Mouse (Mus musculus): Measurements from ENCODE around the gene Rit1. TPM values are rescaled to one million over a fixed set of nuclear protein-coding genes. Genes with fewer than 3 reads are reported as not detected.
"Not testable (repeated sequence)": the region's sequence is repeated elsewhere in the genome, so short reads cannot be mapped to it uniquely, and the experiment has no call there.

Gene Rit1
- total RNA-seq (2021), result 10 to 100 TPM; 49.1 to 49.9 TPM

DNA sequence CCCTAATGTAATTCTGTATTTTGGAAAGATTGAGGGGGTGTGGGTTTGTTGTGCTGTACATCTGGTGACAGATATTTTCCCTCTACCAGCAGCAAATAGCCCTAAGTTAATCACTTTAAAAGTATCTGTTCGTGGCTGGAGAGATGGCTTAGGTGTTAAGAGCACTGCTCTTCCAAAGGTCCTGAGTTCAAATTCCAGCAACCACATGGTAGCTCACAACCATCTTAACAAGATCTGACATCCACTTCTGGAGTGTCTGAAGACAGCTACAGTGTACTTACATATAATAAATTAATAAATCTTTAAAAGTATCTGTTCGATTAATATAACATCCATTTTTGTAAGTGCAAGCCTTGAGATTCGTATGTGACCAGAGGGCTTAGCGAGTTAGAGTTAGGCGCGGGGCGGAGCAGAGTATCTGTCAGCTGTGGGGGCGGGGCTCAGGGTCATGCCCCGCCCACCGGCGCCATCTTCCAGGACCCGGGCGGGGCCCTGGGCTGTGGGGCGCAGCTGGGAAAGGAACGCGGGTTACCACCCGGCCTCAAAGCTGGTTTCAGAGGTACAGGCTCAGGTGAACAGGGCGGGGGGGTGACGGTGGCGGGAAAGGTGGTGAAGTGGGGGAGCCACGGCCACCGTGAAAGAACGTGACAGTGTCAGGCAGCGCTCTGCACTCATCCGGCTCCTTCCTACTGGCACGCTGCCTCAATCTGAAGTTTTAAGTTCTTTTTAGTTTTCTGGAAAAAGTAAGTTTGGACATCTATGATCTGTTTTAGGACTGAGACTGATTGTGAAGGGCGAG lies at the start of gene Rit1:
Gene Rit1, plus strand, starts transcription at position 440 of the 799 bp plus-strand sequence.
- peak; percentile 74 to 77 for DNase-seq (ENCODE audit: low spot score in 2 of 2)
- intact Hi-C loops (cut with DNase I), result no loop called here

DNA sequence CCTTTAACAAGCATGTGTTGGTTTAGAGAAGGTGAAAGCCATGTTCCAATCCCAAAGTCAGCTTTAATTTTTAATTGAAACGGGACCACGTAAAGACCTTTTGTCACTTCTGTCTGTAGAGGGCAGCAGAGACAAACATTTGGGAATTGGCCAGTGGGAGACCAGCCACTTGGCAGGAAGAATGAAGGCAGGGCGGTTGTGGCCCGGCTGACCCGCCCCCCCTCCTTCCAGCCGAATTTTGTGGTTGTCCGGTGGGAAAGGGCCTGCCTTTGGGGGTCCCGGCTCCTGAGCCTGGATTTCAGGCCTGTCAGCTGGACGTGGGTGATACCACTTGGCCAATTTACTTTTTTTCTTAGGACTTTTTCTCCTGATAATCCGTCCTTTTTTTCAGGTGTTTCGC lies 39.2 kb upstream of the Rit1 start:
- intact Hi-C loops (cut with DNase I), result loop anchor here (5.0 kb wide), 1 partner anchor 60 kb away; no protein-coding TSS in a partner anchor
- DNase-seq (ENCODE audit: low spot score in 2 of 2), result peak; percentile 47 to 64

DNA sequence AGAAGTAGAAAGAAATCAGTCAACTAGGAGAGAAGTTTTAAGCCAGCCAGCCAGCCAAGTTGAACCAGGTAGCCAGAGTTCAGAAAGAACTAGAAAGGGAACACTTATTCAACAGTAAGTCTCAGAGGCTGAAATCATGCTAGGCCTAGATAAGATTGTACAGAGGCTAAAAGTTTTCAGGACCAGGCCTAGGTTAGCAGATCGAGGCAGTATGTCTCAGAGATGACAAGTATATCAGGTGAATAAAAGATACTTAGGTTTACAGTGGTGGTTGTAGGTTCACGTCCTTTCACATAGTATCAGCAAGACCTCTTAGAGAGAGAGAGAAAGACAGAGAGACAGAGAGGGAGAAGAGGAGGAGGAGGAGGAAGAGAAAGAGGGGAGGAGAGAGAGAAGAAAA lies 32.8 kb upstream of the Rit1 start:
- intact Hi-C loops (cut with DNase I), result no loop called here
- DNase-seq (ENCODE audit: low spot score in 2 of 2), result no peak

DNA sequence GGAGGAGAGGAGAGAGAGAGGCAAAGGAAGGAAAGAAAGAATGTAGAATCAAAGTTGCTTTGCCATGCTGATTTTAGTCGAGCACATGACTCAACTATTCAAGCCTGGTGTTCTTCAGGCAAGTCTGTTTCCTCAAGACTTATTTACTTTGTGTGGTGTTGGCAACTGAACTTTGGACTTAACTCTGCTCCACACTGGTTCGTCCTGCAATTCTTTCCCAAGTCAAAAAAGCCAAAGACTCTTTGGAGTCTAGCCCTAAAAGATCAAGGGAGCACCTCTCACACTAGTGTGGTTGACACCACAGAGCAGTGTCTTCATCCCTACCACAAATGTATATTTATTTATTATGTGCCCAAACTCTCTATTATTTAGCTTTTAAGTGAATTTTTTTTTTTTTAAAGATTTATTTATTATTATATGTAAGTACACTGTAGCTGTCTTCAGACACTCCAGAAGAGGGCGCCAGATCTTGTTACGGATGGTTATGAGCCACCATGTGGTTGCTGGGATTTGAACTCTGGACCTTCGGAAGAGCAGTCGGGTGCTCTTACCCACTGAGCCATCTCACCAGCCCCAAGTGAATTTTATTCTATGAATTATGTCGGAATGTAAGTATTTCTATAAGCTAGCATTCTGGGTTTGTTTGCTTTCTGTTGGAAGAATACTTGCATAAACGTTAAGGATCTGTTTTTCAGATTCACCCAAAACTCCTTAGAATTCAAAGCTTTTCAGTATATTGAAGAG lies 32.2 kb upstream of the Rit1 start:
- no peak for DNase-seq (ENCODE audit: low spot score in 2 of 2)
- intact Hi-C loops (cut with DNase I), result no loop called here

DNA sequence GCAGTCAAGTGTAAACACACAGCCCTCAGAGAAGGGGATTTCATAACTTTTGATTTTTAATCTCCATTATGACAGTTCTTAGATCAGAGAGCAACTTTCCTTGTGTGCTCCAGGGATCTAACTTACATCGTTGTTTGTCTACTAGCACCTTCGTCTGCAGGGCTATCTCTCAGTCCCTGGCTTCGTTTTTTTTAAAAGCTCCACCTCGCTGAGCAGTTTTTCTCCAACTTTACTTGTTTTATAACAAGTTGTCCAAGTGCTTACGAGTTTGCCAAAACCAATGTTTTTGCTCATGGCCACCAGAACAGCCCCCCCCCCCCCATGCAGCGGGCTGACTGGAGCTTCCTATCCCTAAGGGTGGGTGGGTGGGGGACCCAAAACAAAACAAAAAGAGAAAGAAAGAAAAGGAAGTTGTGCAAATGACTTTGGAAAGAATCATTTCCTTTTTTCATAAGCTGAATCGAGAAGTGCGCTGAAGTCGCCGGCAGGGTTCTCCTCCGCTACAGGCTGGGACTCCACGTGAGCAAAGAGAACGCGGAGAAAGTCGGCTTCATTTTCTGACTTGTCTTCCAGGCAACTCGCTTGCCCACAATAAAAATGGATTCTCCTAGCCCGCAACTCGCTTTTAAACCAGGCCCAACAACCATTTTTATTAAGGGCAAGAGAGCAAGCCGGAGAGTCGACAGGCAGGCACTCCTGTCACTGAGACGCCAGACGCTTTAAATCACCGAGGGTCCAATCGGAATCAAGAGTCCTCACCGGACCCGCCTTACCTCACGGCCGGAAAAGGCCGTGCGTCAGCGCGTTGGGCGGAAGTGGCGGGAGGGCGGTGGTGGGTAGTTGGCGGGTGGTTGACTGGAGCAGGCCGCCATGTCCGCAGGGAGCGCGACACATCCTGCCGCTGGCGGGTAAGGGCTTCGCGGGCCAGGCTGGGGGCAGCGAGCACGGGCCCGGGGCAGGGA lies 31.4 kb upstream of the Rit1 start, which contains the start of gene Khdc4:
Gene Khdc4, plus strand, starts transcription at position 824 of the 962 bp plus-strand sequence.
- intact Hi-C loops (cut with DNase I), result no loop called here
- peak; percentile 97 to 99 for DNase-seq (ENCODE audit: low spot score in 2 of 2)

DNA sequence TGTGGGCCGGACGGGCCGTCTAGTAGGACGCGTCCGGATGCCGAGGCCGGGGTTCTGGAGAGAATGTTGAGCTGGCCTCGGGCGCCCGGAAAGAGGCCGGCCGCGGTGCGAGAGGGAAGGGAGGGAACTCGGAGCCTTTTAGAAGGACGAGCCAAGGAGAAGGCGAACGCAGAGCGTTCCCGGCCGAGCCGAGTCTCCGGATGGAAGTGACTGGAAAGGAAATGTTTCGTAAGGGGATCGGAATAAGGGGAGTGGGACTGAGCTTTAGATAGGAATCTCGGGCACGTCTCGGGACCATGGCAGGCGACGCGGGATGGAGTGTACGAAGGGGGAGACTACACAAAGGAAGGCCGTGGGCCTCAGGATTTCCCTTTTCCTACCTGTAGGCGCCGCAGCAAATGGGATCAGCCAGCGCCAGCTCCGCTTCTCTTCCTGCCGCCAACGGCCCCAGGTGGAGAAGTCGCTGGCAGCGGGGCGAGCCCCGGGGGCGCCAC lies 30.6 kb upstream of the Rit1 start:
- DNase-seq (ENCODE audit: low spot score in 2 of 2), result peak in 1 of 2 experiments; percentile 56
- intact Hi-C loops (cut with DNase I), result no loop called here

DNA sequence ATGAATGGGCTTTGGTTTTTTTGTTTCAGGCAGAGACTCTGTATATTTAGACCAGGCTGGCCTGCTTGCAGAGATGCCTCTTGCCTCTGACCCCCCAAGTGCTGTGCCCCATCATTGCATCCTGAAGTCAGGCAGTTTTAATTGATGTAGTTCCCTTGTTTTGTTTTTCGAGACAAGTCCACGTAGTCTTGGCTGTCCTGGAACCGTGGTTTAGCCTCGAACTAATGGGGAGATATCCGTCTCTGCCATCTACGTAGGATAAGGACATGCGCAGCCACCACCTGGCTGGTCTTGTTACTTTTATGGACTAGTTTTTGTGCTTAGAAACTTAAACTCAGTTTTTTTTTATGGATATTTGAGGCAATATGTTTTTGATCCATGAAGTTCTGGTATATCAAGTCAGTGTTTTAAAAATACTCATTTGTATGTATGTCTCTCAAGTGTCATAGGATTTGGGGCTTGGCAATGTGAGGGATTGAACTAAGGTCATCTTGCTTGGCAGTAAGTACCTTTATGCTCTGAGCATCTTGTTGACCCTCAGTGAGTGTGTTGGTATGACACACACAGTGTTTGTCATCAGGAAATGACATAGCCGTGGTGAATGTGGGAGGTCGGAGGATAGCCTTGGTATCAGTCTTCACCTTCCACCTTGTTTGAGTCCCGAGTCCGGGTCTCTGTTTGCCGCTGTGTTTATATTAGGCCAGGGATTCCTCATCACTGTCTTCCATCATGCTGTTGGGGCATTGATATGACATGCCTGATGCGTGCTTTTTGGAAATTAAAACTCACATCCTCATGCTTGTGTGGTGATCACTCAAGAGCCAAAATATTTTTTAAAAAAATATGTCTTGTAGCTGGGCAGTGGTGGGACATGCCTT lies 29.7 kb upstream of the Rit1 start:
- intact Hi-C loops (cut with DNase I), result no loop called here

DNA sequence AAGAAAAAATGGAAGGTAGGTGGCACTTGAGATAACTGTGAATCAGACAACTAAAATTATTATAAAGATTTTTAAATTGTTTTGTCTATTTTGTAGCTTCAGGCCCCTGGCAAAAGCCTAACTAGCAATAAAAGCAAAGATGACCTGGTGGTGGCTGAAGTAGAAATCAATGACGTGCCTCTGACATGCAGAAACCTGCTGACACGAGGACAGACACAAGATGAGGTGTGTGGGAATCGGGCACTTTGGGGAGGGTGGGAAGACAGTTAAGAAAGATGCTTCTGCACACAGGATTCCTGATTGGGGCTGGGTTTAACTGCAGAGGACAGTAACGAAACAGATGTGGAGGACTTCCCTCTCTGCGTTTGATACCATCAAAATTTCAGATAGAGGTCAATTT lies 27.6 kb upstream of the Rit1 start:
- DNase-seq (ENCODE audit: low spot score in 2 of 2), result no peak
- intact Hi-C loops (cut with DNase I), result no loop called here

More for the DNA sequence above, 29.7 kb upstream of the Rit1 start:
- DNase-seq (ENCODE audit: low spot score in 2 of 2), result no peak

DNA sequence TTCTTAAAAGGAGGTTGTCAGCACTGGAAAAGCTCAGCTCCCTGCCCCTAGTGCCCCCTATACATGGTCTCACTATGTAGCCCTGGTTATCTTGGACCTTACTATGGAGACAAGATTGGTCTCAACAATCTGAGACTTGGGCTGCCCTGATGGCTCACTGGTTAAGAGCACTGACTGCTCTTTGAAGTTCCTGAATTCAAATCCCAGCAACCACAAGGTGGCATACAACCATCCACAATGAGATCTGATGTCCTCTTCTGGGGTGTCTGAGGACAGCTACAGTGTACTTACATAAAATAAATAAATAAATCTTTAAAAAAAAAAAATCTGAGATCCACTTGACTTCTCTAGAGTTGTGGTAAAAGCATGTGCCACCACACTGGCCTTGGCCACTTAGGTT lies 21.1 kb upstream of the Rit1 start:
- intact Hi-C loops (cut with DNase I), result loop anchor here (10.0 kb wide), 1 partner anchor 349 kb away; no protein-coding TSS in a partner anchor

DNA sequence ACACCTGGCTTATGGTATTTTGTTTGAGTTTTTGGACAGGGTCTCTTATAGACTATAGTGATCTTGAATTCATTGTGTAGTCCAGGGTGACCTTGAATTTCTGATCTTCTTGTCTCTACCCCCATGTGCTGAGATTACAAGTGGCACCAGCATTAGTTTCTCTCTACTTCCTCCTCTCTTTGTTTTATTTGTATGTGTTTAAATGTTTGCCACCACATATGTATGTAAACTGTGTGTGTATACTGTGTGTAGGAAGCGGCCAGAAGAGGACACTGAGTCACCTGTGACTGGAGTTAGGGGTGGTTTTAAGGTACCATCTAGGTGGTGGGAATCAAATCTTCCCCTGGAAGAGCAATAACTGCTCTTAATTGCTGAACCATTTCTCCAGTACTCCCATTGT lies 18.6 kb upstream of the Rit1 start:
- no peak for DNase-seq (ENCODE audit: low spot score in 2 of 2)
- intact Hi-C loops (cut with DNase I), result loop anchor here (10.0 kb wide), 1 partner anchor 347 kb away; no protein-coding TSS in a partner anchor

More for the DNA sequence above, 21.1 kb upstream of the Rit1 start:
- DNase-seq (ENCODE audit: low spot score in 2 of 2), result no peak

DNA sequence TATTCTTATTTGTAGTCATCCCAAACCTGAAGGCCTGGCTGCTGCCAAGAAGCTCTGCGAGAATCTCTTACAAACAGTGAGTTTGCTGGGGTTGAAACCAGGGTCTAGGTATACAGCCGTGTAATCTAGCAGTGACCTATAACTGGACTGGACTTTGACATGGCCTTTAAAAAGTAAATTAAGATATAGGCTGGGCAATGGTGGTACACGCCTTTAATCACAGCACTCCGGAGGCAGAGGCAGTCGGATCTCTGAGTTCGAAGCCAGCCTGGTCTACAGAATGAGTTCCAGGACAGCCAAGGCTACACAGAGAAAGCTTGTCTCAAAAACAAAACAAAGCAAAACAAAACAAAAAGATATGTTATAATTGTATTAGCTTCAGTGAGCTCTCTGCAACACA lies 17.8 kb upstream of the Rit1 start:
- no peak for DNase-seq (ENCODE audit: low spot score in 2 of 2)
- intact Hi-C loops (cut with DNase I), result loop anchor here (10.0 kb wide), 1 partner anchor 346 kb away; no protein-coding TSS in a partner anchor

DNA sequence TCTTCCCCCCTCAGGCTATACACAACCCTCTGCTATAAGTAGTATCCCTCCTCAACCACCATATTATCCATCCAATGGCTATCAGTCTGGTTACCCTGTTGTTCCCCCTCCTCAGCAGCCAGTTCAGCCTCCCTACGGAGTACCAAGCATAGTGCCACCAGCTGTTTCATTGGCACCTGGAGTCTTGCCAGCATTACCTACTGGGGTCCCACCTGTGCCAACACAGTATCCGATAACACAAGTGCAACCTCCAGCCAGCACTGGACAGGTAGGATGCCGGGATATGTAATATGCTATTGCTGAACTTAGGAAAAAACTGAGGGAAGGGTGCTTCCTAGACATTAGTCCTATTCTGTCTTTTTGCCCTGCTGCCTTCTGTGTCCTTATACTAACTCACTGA lies 16.4 kb upstream of the Rit1 start:
- intact Hi-C loops (cut with DNase I), result no loop called here
- no peak for DNase-seq (ENCODE audit: low spot score in 2 of 2)

DNA sequence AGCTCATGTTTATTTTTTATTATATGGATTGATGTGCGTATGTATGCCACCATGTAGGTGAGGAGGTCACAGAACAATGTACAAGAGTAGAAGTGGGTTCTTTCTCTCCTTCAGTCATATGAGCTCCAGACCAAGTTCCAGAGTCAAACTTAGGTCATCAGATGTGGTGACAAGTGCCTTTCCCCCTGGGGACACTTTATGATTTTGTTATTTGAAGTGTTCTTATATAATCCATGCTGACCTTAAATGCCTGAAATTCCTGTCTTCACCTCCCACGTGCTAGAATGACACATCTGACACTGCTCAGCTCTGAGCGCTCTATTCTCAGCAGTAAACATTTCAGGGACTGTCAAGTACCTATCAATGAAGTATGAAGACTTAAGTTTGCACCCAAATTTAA lies 15.4 kb upstream of the Rit1 start:
- no peak for DNase-seq (ENCODE audit: low spot score in 2 of 2)
- intact Hi-C loops (cut with DNase I), result no loop called here

DNA sequence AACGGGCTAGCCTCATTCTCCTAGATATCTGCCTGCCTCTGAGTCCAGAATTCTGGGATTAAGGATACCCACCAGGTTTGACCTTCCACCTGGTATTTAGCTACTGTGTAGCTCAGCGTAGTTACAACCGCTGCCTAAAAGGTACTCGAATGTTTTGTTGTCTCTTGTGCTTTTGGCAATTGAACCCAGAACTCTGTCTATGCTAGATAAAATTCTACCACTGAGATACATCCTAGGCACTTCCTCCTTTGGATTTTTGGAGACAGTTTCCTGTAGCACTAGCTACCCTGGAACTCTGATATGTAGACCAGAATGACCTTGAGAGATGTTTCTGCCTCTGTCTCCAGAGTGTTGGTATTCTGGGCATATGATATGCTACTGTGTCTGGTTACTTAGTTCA lies 2.9 kb upstream of the Rit1 start:
- intact Hi-C loops (cut with DNase I), result no loop called here
- DNase-seq (ENCODE audit: low spot score in 2 of 2), result no peak

DNA sequence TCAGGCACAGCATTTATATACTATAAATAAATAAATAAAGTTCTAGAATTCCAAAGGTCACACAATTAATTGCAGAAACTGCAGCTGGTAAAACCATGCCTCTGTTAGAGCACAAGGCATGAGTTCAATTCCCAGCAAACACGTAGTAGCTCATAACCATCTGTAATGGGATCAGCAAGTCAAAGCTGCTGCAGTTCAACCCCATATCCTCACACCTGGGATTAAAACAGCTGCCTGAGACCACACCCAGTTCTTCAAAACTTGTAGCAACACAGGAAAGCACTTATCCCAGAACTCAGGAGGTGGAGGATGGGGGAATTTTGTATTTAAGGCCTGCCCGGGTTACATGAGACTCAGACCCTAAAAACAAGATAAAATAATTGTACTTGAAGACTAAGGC lies 1.9 kb upstream of the Rit1 start:
- no peak for DNase-seq (ENCODE audit: low spot score in 2 of 2)
- intact Hi-C loops (cut with DNase I), result no loop called here

DNA sequence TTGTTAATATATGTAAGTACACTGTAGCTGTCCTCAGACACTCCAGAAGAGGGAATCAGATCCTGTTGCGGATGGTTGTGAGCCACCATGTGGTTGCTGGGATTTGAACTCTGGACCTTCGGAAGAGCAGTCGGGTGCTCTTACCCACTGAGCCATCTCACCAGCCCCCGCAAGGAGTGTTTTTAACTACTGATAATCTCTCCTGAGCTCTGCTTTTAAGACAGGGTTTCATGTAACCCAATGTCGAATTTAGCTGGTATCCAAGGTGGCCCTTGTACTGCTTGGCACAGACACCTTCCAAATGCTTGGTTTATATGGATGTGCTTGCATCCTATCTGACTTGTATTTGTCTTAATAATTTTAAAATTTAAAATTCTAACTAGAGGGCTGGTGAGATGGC lies 922 bp upstream of the Rit1 start:
- DNase-seq (ENCODE audit: low spot score in 2 of 2); intact Hi-C loops (cut with DNase I): not testable (repeated sequence)

DNA sequence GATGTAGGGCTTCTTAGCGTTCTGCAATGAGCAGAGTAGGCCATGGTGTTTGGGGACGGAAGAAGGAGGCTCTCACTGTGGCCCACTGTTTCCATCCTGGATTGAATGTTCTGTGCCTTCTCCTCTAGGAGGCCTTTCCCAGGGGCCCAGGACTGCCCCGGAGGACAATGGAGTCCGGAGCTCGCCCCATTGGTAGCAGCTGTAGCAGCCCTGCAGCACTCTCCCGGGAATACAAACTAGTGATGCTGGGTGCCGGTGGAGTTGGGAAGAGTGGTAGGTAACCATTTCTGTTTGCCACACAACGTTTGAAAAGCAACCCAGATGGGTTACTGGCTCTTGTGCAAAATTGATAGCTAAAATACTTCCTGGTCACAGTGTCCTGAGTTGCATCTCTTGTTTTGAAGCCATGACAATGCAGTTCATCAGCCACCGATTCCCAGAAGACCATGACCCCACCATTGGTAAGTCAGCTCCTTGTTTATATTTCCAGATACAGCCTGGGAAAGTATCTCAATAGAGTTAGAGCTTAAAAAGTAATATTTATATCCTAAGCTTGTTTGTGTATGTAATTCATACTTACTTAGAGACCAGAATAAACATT lies 660 bp downstream of the Rit1 start:
- no peak for DNase-seq (ENCODE audit: low spot score in 2 of 2)
- intact Hi-C loops (cut with DNase I), result no loop called here

DNA sequence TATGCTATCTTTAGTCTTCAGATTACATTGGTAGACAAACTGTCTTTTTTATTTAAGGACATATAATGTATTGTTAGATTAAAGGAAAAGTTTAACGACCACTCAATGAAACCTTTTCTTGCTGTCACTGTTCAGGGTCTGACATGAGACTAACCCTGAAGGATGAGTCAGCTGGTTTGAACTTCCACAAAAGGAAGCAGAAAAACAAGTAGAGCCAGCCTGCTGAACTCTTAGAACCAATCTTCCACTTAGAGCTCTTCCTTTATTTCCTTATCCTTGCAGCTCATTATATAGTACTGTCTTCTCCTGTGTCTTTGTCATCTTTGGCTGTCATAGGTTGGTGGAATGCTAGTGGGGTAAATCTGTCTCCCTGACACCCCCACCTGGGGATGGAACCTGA lies 1.2 kb downstream of the Rit1 start:
- intact Hi-C loops (cut with DNase I), result no loop called here
- no peak for DNase-seq (ENCODE audit: low spot score in 2 of 2)
